8 mouse cellular contexts compared by ENCODE assay signal in the genomic region with DNA sequence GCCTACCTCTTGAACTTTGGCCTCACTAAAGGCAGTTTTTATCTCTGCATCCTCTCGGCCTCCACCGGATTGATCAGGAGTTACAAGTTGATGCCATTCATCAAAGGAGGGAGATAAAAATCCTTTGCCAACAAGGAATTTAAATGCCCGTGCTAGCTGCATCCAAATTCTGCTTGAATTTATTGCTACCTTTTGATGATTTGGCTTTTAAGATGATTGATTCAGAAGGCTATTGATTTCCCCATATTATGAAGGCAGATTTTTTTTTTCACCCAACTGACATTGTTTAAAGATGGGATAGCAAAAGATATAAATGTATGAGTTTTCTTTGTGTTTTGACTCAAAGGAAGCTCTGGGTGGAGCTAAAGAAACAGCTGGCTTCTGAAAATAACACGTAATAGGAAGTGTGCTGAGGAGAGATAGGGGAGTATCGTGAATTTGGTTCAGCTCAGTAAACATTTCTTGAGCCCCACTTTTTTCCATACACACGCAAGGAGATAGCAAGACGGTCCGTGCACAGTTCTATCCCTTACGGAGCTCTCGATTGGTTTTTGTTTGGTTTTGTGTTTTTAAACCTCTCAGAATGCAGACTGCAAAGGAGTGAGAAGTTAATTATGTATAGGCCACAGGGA. TPM values are rescaled to one million over a fixed set of nuclear protein-coding genes. Genes with fewer than 3 reads are reported as not detected.
DNase-seq lines count a peak whose midpoint lies in the region; ATAC-seq and TF ChIP-seq lines count a peak whose summit lies in the region.

No protein-coding gene starts in this region.

- peak overlapping the region; percentile 75; the same call in 1 of the 2 replicates for H3K27ac ChIP-seq in kidney, embryonic 16.5 days (ENCODE audit: low read length)
- H3K27ac ChIP-seq in brown adipose tissue, adult 24 weeks (replicated peaks; ENCODE audit: low read depth, low read length), result 0 out of 2 replicates have a peak overlapping the region, but pooled peaks have one; percentile 25
- peak overlapping the region; percentile 74 for H3K27ac ChIP-seq in lung, postnatal 0 days (ENCODE audit: low read length)
- peak overlapping the region; percentile 84 for H3K27ac ChIP-seq in stomach, embryonic 15.5 days

- ATAC-seq in kidney, embryonic 16.5 days (ENCODE audit: low FRiP score, low TSS enrichment), result no peak
- ATAC-seq in hematopoietic stem cell, adult 5-6 weeks (replicated peaks in 1 of 2; ENCODE audit: insufficient read depth in 1 of 2, low FRiP score in 2 of 2, low TSS enrichment in 1 of 2, low read depth in 1 of 2, poor library complexity in 2 of 2, severe bottlenecking in 2 of 2), result peak; percentile 68 to 76
- peak; percentile 20; the same call in 1 of the 2 replicates for ATAC-seq in lung, postnatal 0 days
- peak; percentile 44; the same call in 1 of the 2 replicates for ATAC-seq in stomach, embryonic 15.5 days (ENCODE audit: insufficient read depth, low FRiP score, low read depth)

- H3K4me1 ChIP-seq in kidney, embryonic 16.5 days (ENCODE audit: insufficient read depth, low read length), result peaks cover 13% of the 10 kb centered on the region
- peaks cover 2% of the 10 kb centered on the region; the same call in 1 of the 2 replicates for H3K4me1 ChIP-seq in brown adipose tissue, adult 24 weeks (ENCODE audit: control insufficient read depth, insufficient read depth, insufficient read length, low read length)
- H3K4me1 ChIP-seq in lung, postnatal 0 days (ENCODE audit: insufficient read depth, low read depth, low read length), result peaks cover 12% of the 10 kb centered on the region; the same call in 1 of the 2 replicates
- H3K4me1 ChIP-seq in stomach, embryonic 15.5 days, result peaks cover 5% of the 10 kb centered on the region

- no peaks in the 10 kb centered on the region for H3K9me3 ChIP-seq in kidney, embryonic 16.5 days (ENCODE audit: low read length)
- H3K9me3 ChIP-seq in lung, postnatal 0 days (ENCODE audit: low read length), result no peaks in the 10 kb centered on the region
- no peaks in the 10 kb centered on the region for H3K9me3 ChIP-seq in stomach, embryonic 15.5 days

- peak; percentile 90 for TF ChIP-seq EP300 in lung, postnatal 0 days (IDR thresholded peaks at IDR 0.05)

- no peak for TF ChIP-seq CTCF in lung, postnatal 0 days (IDR thresholded peaks at IDR 0.05)

- H3K4me3 ChIP-seq in kidney, embryonic 16.5 days (ENCODE audit: low read length), result peak overlapping the region; percentile 94
- peak overlapping the region; percentile 73 for H3K4me3 ChIP-seq in brown adipose tissue, adult 24 weeks (ENCODE audit: insufficient read depth, low read depth, low read length)
- H3K4me3 ChIP-seq in lung, postnatal 0 days (ENCODE audit: low read depth, low read length), result peak overlapping the region; percentile 62
- H3K4me3 ChIP-seq in stomach, embryonic 15.5 days (replicated peaks), result peak overlapping the region; percentile 78

- H3K36me3 ChIP-seq in kidney, embryonic 16.5 days (ENCODE audit: insufficient read depth, low read length), result peaks cover 3% of the 10 kb centered on the region; the same call in 1 of the 2 replicates
- H3K36me3 ChIP-seq in lung, postnatal 0 days (ENCODE audit: insufficient read depth, low read length), result no peaks in the 10 kb centered on the region
- no peaks in the 10 kb centered on the region for H3K36me3 ChIP-seq in stomach, embryonic 15.5 days

- H3K4me2 ChIP-seq in kidney, embryonic 16.5 days (replicated peaks; ENCODE audit: low read depth, low read length), result peak overlapping the region; percentile 74
- H3K4me2 ChIP-seq in lung, postnatal 0 days (replicated peaks; ENCODE audit: low read depth, low read length), result peak overlapping the region; percentile 81
- peak overlapping the region; percentile 64 for H3K4me2 ChIP-seq in stomach, embryonic 15.5 days

- no peak for DNase-seq in kidney, adult 11 months
- peak; percentile 83 for DNase-seq in lung, postnatal 0 days (ENCODE audit: low spot score)
- no peak for DNase-seq in testis, postnatal 14 days (ENCODE audit: low spot score)
- no peak for DNase-seq in adrenal gland, postnatal 10 days

- 40% methylated on average over 10 of the region's 10 CpGs for WGBS in kidney, embryonic 16.5 days
- WGBS in lung, postnatal 0 days, result 10% methylated on average over 10 of the region's 10 CpGs
- 28% methylated on average over 10 of the region's 10 CpGs for WGBS in stomach, embryonic 15.5 days

- H3K9ac ChIP-seq in kidney, embryonic 16.5 days (replicated peaks; ENCODE audit: low read length), result peak overlapping the region; percentile 93
- no peak overlapping the region for H3K9ac ChIP-seq in lung, postnatal 0 days (replicated peaks; ENCODE audit: low read depth)
- H3K9ac ChIP-seq in stomach, embryonic 15.5 days, result peak overlapping the region; percentile 81; the same call in 1 of the 2 replicates

- H3K27me3 ChIP-seq in kidney, embryonic 16.5 days (ENCODE audit: insufficient read depth, low read length), result peaks cover 17% of the 10 kb centered on the region
- H3K27me3 ChIP-seq in lung, postnatal 0 days (replicated peaks; ENCODE audit: insufficient read depth, low read length), result no peaks in the 10 kb centered on the region
- no peaks in the 10 kb centered on the region for H3K27me3 ChIP-seq in stomach, embryonic 15.5 days (replicated peaks)

RNA-seq across cellular contexts. Expression of gene Cmas, which starts 1.0 kb away (rescaled TPM):
- polyA plus RNA-seq in kidney, embryonic 16.5 days (2015; fragmentation: Nextera tagmentation; extraction: Ambion mirVana), result 67.2 and 72.8 TPM in 2 replicates
- polyA plus RNA-seq in brown adipose tissue, adult 24 weeks (2012; ENCODE audit: insufficient read depth, insufficient read length, missing spikeins), result 11.1 and 17.7 TPM in 2 replicates
- 78.5 and 109 TPM in 2 replicates for total RNA-seq in hematopoietic stem cell, adult 5-6 weeks (2017)
- polyA plus RNA-seq in lung, postnatal 0 days (2015; fragmentation: Nextera tagmentation; extraction: Ambion mirVana), result 53.5 and 53.6 TPM in 2 replicates
- polyA plus RNA-seq in stomach, embryonic 15.5 days (2015; fragmentation: Nextera tagmentation; extraction: Ambion mirVana), result 100 and 104 TPM in 2 replicates
- 10 to 100 TPM; 33.8 to 37.4 TPM for total RNA-seq in adrenal gland, postnatal 10 days (2021)

RNA-seq across cellular contexts. Expression of gene Sult6b2, which starts 46.9 kb away (rescaled TPM):
- not detected in 2 replicates for polyA plus RNA-seq in kidney, embryonic 16.5 days (2015; fragmentation: Nextera tagmentation; extraction: Ambion mirVana)
- not detected in 2 replicates for polyA plus RNA-seq in brown adipose tissue, adult 24 weeks (2012; ENCODE audit: insufficient read depth, insufficient read length, missing spikeins)
- not detected in 2 replicates for total RNA-seq in hematopoietic stem cell, adult 5-6 weeks (2017)
- not detected in 2 replicates for polyA plus RNA-seq in lung, postnatal 0 days (2015; fragmentation: Nextera tagmentation; extraction: Ambion mirVana)
- polyA plus RNA-seq in stomach, embryonic 15.5 days (2015; fragmentation: Nextera tagmentation; extraction: Ambion mirVana), result 0.54 and 2.4 TPM in 2 replicates
- total RNA-seq in adrenal gland, postnatal 10 days (2021), result not detected

RNA-seq across cellular contexts. Expression of gene Abcc9, which starts 55.3 kb away (rescaled TPM):
- polyA plus RNA-seq in kidney, embryonic 16.5 days (2015; fragmentation: Nextera tagmentation; extraction: Ambion mirVana), result 6.3 and 7.3 TPM in 2 replicates
- 9.4 and 12.2 TPM in 2 replicates for polyA plus RNA-seq in brown adipose tissue, adult 24 weeks (2012; ENCODE audit: insufficient read depth, insufficient read length, missing spikeins)
- total RNA-seq in hematopoietic stem cell, adult 5-6 weeks (2017), result not detected in 2 replicates
- 2.0 and 2.4 TPM in 2 replicates for polyA plus RNA-seq in lung, postnatal 0 days (2015; fragmentation: Nextera tagmentation; extraction: Ambion mirVana)
- polyA plus RNA-seq in stomach, embryonic 15.5 days (2015; fragmentation: Nextera tagmentation; extraction: Ambion mirVana), result 12.5 and 17.9 TPM in 2 replicates
- total RNA-seq in adrenal gland, postnatal 10 days (2021), result 10 to 100 TPM; 36.0 to 43.2 TPM

Comparison
In these comparisons a context has a peak if more than half of its experiments do, and no peak if none do; other contexts are left out.
1. H3K27ac ChIP-seq: peak in every context shown above with its lines; median percentile 84 in stomach, embryonic 15.5 days; 75 in kidney, embryonic 16.5 days; 74 in lung, postnatal 0 days; 25 in brown adipose tissue, adult 24 weeks.